Mouse (Mus musculus) cerebellum, postnatal 10 days (tissue): ENCODE results near the gene Gga1.
"Not testable (repeated sequence)": the region's sequence is repeated elsewhere in the genome, so short reads cannot be mapped to it uniquely, and the experiment has no call there.

Experiments used
- DNase-seq, 2 experiments: peaks; one replicate each; pipeline ENCODE4 v3.0.0; 2021; ENCODE audit warnings: mixed read lengths in 2 of 2

The Gga1 gene

DNA sequence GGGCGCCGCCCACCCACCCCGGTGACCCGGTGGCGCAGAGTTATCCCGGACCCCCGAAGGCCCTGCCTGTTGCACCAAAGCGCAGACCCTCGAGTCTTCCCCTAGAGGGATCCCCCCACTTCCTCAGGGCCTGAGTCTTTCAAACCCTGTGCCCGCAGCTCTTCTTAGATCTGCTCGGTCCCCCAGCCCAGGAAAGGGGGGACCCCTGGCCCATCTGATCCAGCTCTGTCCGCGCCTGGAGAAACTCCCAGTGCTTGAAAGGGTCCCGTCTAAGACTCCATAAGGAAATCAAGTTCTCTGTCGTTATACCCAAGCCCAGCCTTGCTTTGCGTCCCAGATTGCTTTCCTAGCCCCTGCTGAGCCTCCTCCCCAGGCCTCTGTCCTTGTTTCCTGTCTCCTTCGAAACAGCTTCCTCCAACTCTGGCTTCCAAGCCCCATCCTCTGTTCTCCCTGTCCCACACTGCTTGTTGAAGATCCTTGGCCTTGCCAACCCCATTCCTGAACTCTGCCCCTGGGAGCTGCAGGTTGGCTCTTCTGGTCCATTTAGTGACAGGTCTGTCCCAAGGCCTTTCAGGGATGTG is 910 bp downstream of the Gga1 start:
- no peak for DNase-seq

DNA sequence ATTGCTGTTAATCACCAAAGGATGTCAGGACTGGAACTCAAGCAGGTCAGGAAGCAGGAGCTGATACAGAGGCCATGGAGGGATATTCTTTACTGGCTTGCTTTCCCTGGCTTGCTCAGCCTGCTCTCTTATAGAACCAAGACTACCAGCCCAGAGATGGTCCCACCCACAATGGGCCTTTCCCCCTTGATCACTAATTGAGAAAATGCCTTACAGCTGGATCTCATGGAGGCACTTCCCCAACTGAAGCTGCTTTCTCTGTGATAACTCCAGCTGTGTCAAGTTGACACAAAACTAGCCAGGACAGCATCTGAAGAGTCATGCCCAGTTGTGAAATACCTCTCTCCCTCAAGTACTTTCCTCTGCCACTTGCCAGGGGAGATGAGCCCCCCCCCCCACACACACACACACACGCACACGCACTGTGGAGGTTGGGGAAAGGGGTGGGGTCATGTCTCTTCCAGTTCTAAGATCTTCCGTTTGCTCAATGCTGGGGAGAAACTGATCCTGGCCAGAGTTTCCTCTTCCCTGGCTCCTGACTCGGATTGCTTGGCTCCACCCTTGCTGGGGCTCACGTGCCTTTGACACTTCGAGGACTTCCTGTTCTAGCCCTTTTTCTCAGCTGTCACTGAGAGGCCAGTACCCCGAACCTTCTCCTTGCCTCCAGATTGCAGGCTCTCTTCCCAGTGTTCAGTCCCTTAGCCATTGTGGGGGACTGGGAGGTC is 2.0 kb downstream of the Gga1 start:
- not testable (repeated sequence) for DNase-seq

DNA sequence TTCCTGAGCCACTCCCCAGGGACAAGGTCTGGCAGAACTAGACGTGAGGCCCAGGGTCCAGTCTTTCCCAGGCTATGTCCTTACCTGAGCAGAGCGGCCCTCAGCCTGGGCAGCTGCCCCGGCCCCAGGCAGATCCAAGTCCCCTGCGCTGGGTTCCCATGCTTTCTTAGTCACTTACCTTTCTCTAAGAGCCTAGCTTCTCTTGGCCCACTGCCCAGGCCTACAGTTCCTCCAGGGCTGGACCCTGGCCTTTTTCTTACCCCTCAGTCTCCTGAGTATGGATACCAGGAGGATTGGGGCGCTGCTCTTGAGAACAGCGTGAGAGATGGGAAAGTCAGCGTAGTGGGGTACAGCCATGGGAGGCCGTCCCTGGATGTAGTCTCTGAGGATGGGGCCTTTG is 3.4 kb downstream of the Gga1 start:
- DNase-seq, result peak in 1 of 2 experiments; percentile 27

DNA sequence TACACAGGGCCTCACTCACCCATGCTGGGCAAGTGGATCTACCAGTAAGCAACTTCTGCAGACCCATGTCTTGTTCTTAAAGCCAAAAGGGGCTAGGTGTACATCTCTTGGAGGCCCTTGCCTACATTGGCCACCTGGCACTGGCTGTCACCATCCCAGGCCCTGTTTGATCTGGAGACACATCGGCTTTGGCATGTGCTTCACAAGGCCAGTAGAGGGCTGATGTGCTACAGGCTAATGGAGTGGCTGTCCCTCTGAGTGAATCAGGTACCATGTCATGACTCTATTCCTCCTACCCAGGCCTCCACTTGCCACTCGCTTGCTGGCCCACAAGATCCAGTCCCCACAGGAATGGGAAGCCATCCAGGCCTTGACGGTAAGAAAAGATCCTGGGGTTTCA is 4.8 kb downstream of the Gga1 start:
- DNase-seq, result no peak

DNA sequence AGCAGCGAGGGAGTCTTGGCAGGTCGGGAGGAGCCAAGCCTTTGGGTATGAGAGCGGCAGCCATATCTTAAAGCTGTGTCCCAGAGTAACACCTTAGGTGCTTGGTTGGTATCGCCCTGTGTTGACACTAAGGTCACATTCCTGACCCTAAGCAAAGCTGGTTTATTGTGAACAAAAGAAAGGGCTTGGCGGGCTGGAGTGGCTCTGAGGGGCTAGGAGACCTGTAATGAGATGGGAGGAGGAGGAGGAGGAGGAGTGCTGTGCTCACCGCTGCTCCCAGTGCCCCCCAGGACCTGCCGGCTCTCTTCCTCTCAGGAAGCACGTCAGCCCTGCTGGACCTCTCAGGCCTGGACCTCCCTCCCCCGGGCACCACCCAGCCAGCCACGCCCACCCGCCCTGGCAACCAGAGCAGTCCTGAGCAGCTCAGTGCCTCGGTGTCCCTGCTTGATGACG is 12.4 kb downstream of the Gga1 start:
- no peak for DNase-seq

DNA sequence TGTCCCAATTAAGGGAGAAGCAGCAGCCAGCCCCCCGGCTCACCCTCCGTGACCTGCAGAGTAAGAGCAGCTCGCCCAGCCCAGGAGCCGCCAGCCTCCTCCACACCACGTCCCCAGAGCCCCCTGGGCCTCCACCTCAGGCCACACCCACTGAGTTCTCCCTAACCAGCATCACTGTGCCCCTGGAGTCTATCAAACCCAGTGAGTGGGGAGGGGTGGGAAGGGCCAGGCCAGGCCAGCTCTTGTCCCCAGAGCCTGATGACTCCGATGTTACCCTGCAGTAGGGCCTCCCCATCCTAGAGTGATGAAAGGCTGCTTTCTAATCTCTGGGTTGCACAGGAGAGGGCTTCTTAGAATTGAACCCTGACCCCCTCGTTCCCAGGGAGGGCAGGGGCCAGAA is 15.4 kb downstream of the Gga1 start:
- DNase-seq, result no peak

DNA sequence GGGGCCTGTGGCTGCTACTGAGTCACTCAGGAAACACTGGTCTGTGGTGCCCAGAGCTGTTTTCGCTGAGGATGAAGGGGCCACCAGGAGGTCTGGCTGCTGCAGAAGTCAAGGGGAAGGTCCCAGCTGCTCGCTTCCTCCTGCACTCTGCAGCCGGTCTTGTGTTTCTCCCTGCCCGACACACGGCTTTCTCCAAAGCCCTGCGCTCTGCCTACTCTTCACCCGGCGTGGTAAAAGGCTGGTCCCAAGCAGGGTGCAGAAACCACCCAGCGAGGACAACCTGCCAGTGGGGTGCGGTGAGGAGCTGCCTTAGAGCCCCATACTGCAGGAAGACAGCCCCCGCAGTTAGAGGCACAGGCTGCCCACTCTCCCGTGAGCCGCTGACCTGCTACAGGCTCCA is 17.7 kb downstream of the Gga1 start:
- DNase-seq, result no peak

DNA sequence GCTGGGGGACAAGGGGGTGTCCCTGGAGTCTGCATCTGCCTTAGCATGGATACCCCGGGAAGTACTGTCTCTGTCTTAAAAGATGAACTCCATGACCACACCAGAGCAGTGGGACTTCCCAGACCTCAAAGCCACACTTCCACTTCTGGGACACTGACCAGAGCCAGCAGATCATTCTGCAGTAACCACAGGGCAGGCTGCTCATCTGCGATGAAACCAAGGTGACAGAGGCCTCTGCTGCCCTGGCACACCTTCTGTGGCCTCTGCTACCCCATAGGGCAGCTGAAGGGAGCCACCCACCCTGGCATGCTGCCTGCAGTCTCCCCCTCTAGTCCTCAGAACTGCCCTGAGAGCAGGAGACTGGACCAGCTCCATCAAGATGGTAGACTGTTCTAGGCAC is 18.8 kb downstream of the Gga1 start:
- peak; percentile 48 to 50 for DNase-seq

DNA sequence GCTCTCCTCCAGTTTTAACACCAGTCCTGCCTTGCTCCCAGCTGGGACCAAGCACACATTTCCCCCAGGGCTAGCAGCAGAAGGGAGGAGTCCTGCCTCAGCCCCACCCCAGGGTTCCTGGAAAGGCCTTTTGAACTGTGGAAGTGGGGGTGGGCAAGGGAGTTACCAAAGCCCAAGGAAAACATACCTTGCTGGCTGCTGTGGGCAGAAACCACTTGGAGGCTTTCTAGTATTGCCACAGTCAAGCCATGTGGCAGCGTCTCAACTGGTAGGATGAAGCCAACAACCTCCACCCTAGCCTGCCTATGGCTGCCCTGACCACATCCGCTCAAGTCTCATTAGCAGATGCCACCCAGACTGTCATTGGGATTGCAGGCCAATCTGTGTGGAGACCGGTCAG is 19.2 kb downstream of the Gga1 start:
- DNase-seq, result peak; percentile 46 to 47

DNA sequence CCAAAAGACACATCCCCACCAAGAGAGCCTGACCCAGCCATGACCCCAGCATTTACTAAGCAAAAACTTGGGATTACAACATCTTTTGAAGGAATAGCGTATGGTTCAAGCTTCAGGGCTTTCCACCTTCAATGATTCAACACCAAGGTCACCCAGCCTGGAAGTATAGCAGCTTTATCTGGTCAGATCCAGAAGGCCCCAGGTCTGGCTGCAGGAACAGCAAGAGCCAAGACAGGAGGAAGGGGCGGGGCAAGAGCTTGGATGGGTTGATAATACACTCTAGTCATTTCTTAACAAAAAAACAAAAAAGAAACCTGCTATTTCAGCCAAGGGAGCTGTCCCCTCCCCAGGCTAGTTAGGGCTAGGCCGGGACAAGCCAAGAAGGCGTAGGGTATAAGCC is 20.5 kb downstream of the Gga1 start:
- no peak for DNase-seq

DNA sequence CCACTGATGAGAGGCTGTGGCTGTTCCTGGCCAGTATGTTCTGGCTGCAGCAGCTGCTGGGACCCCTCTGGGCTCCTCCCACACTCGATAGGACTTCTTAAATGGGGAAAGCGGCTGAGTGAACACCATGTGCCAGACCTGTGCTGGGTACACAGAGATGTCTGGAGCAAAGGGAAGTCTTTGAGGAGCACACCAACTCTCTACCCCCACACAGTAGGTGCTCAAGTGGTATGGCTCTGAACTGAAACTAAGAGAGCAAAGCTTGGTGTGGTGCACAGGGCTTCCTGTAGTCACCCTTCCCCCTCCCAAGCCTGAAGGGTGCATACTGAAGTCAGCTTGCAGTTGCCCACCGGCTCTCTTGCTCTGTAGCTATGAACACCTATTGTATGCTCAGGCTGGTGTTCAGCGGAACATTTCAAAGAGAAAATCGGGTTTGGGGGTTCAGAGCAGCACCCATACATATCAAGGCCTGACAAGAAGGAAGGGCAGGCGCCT is 21.6 kb downstream of the Gga1 start:
- DNase-seq, result no peak

DNA sequence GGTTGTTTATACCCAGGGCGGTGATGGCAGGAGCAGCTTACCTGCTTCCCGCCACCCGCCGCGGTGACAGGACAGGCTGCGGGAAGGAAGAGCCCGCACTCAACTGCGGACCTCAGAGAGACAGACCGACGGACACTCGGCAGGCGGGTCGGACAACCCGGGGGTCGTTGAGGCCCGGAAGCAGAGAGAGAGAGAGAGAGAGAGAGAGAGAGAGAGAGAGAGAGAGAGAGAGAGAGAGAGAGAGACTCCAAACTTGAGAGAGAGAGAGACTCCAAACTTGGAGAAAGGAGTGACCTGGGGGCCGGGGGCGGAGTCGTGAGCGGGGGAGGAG is 22.4 kb downstream of the Gga1 start, which contains the start of gene Gm49510:
Gene Gm49510 (plus strand): TSS at position 259 of the 331 bp plus-strand sequence.
- no peak for DNase-seq

DNA sequence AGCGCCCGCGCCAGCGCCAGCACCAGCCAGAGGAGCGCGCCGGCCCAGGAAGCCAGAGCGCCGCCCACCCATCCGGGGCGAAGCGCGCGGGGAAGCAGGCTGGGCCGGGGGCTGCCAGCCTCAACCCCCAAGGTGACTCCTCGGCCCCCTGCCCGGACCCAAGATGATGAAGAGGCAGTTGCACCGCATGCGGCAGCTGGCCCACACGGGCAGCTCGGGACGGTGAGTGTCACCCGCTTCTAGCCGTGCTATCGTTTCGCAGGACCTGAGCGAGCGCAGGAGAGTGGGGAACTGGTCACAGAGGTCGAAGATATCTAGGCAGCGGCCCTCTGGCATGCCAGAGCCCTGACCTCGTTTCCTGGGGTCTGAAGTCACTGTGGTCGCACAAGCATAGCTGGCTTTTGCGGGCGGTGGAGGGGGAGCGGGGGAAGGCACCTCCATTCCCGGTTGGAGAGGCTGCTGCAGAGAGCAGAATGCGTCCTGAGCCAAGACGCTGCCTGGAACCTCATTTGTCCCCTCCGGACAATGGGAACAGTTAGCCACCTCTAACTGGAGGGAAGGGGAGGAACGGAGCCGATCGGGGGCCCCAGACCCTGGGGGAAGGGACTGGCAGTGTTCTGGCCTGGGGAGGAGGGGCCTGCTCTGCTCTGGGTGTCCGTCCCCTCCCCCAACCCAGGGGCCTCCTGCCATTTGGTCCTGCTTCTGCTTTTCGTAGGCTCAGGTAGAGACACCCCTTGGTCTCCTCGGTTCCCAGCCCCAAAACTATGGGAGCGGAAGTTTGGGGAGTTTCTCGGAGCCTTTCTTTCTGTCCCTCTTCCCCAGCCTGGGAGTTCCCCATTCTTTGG is 23.0 kb downstream of the Gga1 start, which contains the start of gene Sh3bp1:
Gene Sh3bp1 (plus strand): TSS at position 29 of the 845 bp plus-strand sequence.
- peak; percentile 62 to 63 for DNase-seq

DNA sequence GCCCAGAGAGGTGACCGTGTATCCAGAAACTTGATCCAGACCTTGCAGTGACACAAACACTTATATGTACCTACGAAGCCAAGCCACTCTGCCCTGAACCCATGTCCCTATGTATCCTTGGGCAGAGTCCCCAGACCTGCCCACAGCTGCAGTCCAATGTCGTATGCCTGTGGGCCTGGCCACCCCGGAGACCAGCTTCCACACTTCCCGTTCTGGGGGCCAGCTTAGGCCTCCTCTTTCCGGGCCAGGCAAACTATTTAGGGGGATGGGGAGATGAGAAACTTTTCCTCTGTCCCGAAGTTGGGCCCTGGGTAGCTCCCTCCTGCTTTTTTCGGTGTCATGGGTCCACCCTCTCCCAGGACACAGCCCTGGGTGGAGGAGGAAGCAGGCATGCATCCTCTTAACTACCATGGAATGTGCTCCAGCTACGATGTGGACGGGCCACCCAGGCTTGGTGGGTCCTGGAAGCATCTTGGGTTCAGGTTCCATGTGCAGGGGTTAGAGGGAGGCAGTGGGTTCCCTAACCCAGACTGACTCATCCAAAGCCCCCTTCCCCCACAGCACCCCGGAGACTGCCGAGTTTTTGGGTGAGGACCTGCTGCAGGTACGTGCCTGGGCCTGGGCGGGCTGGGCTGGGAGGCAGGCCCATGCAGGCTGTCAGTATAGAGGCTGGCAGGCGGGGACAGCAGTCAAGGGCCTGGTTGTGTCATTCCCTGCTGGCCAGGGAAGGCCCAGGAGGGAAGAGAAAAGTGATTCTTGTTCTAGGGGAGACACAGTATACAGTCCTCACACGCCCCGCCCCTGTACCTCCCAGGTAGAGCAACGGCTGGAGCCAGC is 23.8 kb downstream of the Gga1 start:
- no peak for DNase-seq

DNA sequence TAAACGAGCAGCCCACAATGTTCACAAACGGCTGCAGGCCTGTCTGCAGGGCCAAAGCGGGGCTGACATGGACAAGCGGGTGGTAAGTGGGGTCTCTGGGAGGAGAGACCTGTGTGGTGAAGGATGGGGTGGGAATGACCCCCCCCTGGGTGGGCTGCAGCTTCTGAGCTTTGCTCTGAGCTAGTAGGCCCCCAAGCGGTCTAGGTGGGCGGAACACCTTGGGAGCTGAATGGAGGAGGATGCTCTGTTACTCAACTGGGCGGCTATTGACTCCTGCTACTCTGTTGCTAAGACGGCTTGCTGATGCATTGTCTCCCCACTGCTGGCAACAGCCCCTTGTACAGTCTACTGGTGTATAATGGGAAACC is 24.4 kb downstream of the Gga1 start:
- DNase-seq, result no peak

DNA sequence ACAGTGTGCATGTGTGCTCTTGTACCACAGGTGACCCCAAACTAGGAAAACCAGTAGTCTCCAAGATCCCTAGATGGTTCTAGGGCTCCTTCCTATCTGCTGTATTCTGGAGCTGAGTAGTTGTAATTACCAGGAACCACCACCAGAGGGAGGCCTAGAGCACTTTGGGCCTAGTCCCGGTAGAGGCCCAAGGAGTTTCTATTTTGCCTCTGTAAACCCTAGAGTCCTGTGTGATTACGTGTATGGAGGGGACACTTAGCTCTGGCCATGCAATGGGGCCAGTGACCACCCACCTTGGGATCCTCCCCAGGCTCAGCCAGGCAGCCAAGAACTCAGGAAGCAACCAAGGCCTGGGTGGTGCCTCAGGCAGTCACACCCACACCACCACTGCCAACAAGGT is 26.3 kb downstream of the Gga1 start:
- peak; percentile 92 to 94 for DNase-seq

DNA sequence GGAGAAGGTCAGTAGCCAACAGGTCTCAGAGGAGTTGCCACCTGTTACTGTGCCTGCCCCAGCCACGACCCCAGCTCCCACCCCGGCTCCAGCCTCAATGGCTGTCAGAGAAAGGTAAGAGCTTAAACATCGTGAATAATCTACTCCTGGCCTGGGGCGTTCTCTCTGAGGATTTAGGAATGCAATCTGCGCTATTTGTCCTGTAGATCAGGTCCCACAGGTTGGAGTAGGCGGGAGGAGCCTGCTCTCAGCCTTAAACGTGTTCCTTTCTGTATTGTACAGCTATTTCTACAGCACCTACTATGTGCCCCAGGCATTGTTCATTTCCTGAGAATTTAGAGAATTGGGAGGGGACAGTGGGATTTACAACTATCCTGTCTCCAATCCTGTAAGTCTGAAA is 31.4 kb downstream of the Gga1 start:
- no peak for DNase-seq

DNA sequence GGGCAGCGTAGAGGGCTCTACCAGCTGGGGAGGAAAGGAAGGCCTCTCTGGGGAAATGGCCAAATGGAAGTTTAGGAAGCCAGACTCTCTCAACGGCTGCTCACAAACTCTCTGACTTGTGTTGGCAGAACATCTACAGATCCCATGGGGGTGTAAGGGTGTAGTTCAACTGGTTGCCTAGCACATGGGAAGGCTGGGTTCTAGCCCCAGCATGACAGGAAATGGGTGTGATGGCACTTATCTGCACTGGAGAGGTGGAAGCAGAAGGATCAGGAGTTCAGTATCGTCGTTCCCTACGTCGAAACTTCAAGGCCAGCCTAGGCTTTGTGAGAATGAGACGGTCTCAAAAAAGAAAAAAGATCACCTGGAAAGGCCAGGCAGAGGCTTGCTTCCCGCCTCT is 32.0 kb downstream of the Gga1 start:
- no peak for DNase-seq

DNA sequence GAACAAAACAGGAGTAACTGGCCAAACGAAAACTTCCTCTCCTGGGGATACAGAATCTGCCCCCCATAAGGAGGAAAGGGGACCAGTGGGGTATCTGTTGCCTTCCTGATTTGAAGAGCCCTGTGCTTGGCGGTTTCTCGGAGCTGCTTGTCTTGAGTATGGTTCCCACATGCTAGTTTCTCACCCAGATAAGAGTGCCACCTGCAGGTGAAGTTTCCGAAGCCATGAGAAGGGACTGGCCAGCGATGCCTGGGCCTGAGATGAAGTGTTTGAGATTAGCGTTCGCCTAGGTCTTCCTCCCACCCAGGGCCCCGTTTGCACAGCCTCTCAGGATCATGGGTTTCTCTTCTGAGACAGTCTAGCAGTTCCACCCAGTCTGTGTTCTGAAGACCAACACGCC is 35.0 kb downstream of the Gga1 start:
- DNase-seq, result peak; percentile 83 to 84

DNA sequence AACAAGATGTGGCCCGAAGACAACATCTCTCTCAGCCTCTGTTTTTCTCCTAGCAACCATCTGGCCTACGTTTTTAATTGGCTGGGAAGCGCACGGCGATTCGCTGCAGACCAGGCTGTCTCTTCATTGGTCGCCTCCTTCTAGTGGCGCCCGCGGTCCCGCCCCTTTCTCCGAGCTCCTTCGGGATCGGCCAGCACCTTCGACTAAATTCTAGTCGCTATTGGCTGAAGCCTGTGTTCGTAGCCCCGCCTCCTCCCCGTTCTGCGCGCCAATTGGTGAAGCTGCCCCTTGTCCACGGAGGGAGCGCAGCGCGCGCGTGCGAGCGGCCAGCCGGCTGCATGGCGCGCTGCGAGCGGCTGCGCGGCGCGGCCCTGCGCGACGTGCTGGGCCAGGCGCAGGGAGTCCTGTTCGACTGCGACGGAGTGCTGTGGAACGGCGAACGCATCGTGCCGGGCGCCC is 36.7 kb downstream of the Gga1 start, which contains the start of gene Pdxp:
Gene Pdxp (plus strand): TSS at position 288 of the 459 bp plus-strand sequence.
- DNase-seq, result peak; percentile 99

DNA sequence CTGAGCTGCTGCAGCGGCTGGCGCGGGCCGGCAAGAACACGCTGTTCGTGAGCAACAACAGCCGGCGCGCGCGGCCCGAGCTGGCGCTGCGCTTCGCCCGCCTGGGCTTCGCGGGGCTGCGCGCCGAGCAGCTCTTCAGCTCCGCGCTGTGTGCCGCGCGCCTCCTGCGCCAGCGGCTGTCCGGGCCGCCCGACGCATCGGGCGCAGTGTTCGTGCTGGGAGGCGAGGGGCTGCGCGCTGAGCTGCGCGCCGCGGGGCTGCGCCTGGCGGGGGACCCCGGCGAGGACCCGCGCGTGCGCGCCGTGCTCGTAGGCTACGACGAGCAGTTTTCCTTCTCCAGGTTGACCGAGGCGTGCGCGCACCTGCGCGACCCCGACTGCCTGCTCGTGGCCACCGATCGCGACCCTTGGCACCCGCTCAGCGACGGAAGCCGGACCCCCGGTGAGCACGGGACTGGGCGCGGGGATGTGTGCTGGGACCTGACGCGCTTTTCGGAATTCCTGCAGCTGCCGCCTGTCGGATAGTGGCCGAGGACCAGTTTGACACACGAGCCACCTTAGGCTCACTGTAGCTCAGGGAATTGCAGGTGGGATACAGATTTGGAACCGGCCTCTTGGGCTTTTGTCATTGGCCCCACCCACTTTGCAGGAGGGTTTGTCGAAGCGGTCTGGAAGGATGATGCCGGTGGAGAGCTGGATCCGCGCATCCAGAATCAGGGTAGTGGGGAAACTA is 37.3 kb downstream of the Gga1 start:
- DNase-seq, result peak; percentile 81 to 83
